Mouse (Mus musculus): ENCODE results near the gene Olfr624.

- TF ChIP-seq CTCF (IDR thresholded peaks at IDR 0.05; ENCODE audit: low read depth), result no peak
- no peak for TF ChIP-seq EP300 (optimal IDR thresholded peaks at IDR 0.05)
Measured at GRCm38 (mm10) chr7:103642602-103643001, 28.4 kb downstream of the Olfr624 start, which contains the start of gene Olfr622.

Measured in stomach, postnatal 0 days (tissue).